Mouse (Mus musculus) lung, postnatal 0 days (tissue): ENCODE data around the gene Olfml3.

Experiments used
- CTCF ChIP-seq: IDR thresholded peaks from 2 replicates; pipeline ENCODE4 v1.5.1; 2016; ENCODE audit warnings: antibody characterized with exemption, mild to moderate bottlenecking
- EP300 ChIP-seq: IDR thresholded peaks from 2 replicates; pipeline ENCODE4 v1.6.1; 2016; ENCODE audit warnings: antibody characterized with exemption, mild to moderate bottlenecking, control low read depth

GRCm38 (mm10) chr3:103774009-103774408, 36.2 kb upstream of the Olfml3 start:
- TF ChIP-seq CTCF (no peak), EP300 (no peak)
